Mouse (Mus musculus) forebrain, embryonic 12.5 days (tissue): Measurements from ENCODE around the gene Dnajb3. TPM values are rescaled to one million over a fixed set of nuclear protein-coding genes. Genes with fewer than 3 reads are reported as not detected.

ENCODE experiments used
- ATAC-seq: fragments of 200-750 bp; cut with Nextera tagmentation; 2 replicates; pipeline ENCODE4 v1.8.0; 2017; ENCODE audit warnings: moderate TSS enrichment; ENCODE audit not compliant: low FRiP score
- H3K27ac ChIP-seq: fragments of 300-500 bp; sonication (generic); 2 replicates; pipeline ENCODE4 v1.5.1; 2016; ENCODE audit warnings: mild to moderate bottlenecking
- H3K27me3 ChIP-seq: fragments of 300-500 bp; sonication (generic); 2 replicates; pipeline ENCODE4 v1.6.1; 2016; ENCODE audit warnings: mild to moderate bottlenecking
- H3K36me3 ChIP-seq: fragments of 300-500 bp; sonication (generic); replicated peaks from 2 replicates; pipeline ENCODE4 v1.6.1; 2016; ENCODE audit warnings: mild to moderate bottlenecking
- H3K4me1 ChIP-seq: fragments of 300-500 bp; sonication (generic); 2 replicates; pipeline ENCODE4 v1.6.1; 2016
- H3K4me2 ChIP-seq: fragments of 300-500 bp; sonication (generic); 2 replicates; pipeline ENCODE4 v1.6.1; 2016; ENCODE audit warnings: mild to moderate bottlenecking, moderate library complexity
- H3K4me3 ChIP-seq: fragments of 300-500 bp; sonication (generic); replicated peaks from 2 replicates; pipeline ENCODE4 v1.5.1; 2016; ENCODE audit warnings: mild to moderate bottlenecking
- H3K9ac ChIP-seq: fragments of 300-500 bp; sonication (generic); 2 replicates; pipeline ENCODE4 v1.6.1; 2016; ENCODE audit warnings: mild to moderate bottlenecking
- H3K9me3 ChIP-seq: fragments of 300-500 bp; sonication (generic); 2 replicates; pipeline ENCODE4 v1.6.1; 2016
- WGBS: fragments of 180-500 bp; shearing (Covaris S2); methylation state at CpG from one replicate; pipeline ENCODE4 v1.1.7; 2016; 5-methylcytosine and 5-hydroxymethylcytosine counted together
- polyA plus RNA-seq: library from polyadenylated mRNA; unstranded; fragments of >200 nt; fragmentation: Nextera tagmentation; extraction: Ambion mirVana; gene quantifications from 2 replicates; pipeline ENCODE4 v1.2.1, GENCODE M21; 2016

Dnajb3 gene
- polyA plus RNA-seq, 1 experiment from 2014 or later = 12.6 TPM

- no peaks in the 10 kb centered on the region for H3K27me3 ChIP-seq
- ATAC-seq = no peak
- no peak overlapping the region for H3K9ac ChIP-seq
- 77% methylated on average over 6 of the region's 6 CpGs for WGBS
- no peaks in the 10 kb centered on the region for H3K36me3 ChIP-seq
- peaks cover 93% of the 10 kb centered on the region for H3K9me3 ChIP-seq
- H3K4me3 ChIP-seq = no peak overlapping the region
- no peak overlapping the region for H3K4me2 ChIP-seq
- H3K27ac ChIP-seq = no peak overlapping the region
- H3K4me1 ChIP-seq = no peaks in the 10 kb centered on the region
Measured at GRCm38 (mm10) chr1:88238771-88239170, 33.2 kb upstream of the Dnajb3 start.

- 79% methylated on average over 5 of the region's 5 CpGs for WGBS
- no peak overlapping the region for H3K9ac ChIP-seq
- no peak overlapping the region for H3K27ac ChIP-seq
- ATAC-seq = no peak
- H3K4me2 ChIP-seq = no peak overlapping the region
- H3K4me3 ChIP-seq = no peak overlapping the region
- no peaks in the 10 kb centered on the region for H3K36me3 ChIP-seq
- no peaks in the 10 kb centered on the region for H3K4me1 ChIP-seq
- H3K9me3 ChIP-seq = peaks cover 96% of the 10 kb centered on the region
- no peaks in the 10 kb centered on the region for H3K27me3 ChIP-seq
Measured at GRCm38 (mm10) chr1:88237311-88237710, 31.7 kb upstream of the Dnajb3 start.

- no peak overlapping the region for H3K27ac ChIP-seq
- H3K27me3 ChIP-seq = no peaks in the 10 kb centered on the region
- peaks cover 97% of the 10 kb centered on the region for H3K9me3 ChIP-seq
- H3K4me1 ChIP-seq = no peaks in the 10 kb centered on the region
- 68% methylated on average over 4 of the region's 4 CpGs for WGBS
- no peak overlapping the region for H3K9ac ChIP-seq
- no peaks in the 10 kb centered on the region for H3K36me3 ChIP-seq
- H3K4me3 ChIP-seq = no peak overlapping the region
- no peak overlapping the region for H3K4me2 ChIP-seq
- no peak for ATAC-seq
Measured at GRCm38 (mm10) chr1:88235894-88236415, 30.4 kb upstream of the Dnajb3 start.

- Histone ChIP-seq H3K27ac (no peak overlapping the region), H3K9ac (no peak overlapping the region), H3K4me3 (no peak overlapping the region), H3K27me3 (no peaks in the 10 kb centered on the region), H3K9me3 (peaks cover 97% of the 10 kb centered on the region), H3K4me2 (no peak overlapping the region), H3K36me3 (no peaks in the 10 kb centered on the region), H3K4me1 (no peaks in the 10 kb centered on the region)
- ATAC-seq = no peak
- WGBS = 64% methylated on average over 11 of the region's 11 CpGs
Measured at GRCm38 (mm10) chr1:88235046-88235893, 29.7 kb upstream of the Dnajb3 start.

- H3K36me3 ChIP-seq = no peaks in the 10 kb centered on the region
- H3K4me3 ChIP-seq = no peak overlapping the region
- H3K4me1 ChIP-seq = no peaks in the 10 kb centered on the region
- ATAC-seq = no peak
- peaks cover 97% of the 10 kb centered on the region for H3K9me3 ChIP-seq
- no peak overlapping the region for H3K4me2 ChIP-seq
- no peak overlapping the region for H3K27ac ChIP-seq
- no peaks in the 10 kb centered on the region for H3K27me3 ChIP-seq
- 44% methylated on average over 5 of the region's 5 CpGs for WGBS
- no peak overlapping the region for H3K9ac ChIP-seq
Measured at GRCm38 (mm10) chr1:88234646-88235045, 29.1 kb upstream of the Dnajb3 start.

- 63% methylated on average over 4 of the region's 4 CpGs for WGBS
- Histone ChIP-seq H3K4me3 (no peak overlapping the region), H3K9ac (no peak overlapping the region), H3K27ac (no peak overlapping the region), H3K4me2 (no peak overlapping the region), H3K9me3 (peaks cover 97% of the 10 kb centered on the region), H3K27me3 (no peaks in the 10 kb centered on the region), H3K4me1 (no peaks in the 10 kb centered on the region), H3K36me3 (no peaks in the 10 kb centered on the region)
- ATAC-seq = no peak
Measured at GRCm38 (mm10) chr1:88234248-88234610, 28.6 kb upstream of the Dnajb3 start.

GRCm38 (mm10) chr1:88233421-88234247, 28.1 kb upstream of the Dnajb3 start:
- ATAC-seq = no peak
- Histone ChIP-seq H3K4me1 (no peaks in the 10 kb centered on the region), H3K4me3 (no peak overlapping the region), H3K9me3 (peaks cover 97% of the 10 kb centered on the region), H3K27me3 (no peaks in the 10 kb centered on the region), H3K27ac (no peak overlapping the region), H3K9ac (no peak overlapping the region), H3K4me2 (no peak overlapping the region), H3K36me3 (no peaks in the 10 kb centered on the region)
- WGBS = 67% methylated on average over 14 of the region's 14 CpGs

GRCm38 (mm10) chr1:88232664-88233380, 27.2 kb upstream of the Dnajb3 start:
- Histone ChIP-seq H3K36me3 (no peaks in the 10 kb centered on the region), H3K27ac (no peak overlapping the region), H3K4me1 (no peaks in the 10 kb centered on the region), H3K4me3 (no peak overlapping the region), H3K27me3 (no peaks in the 10 kb centered on the region), H3K9ac (no peak overlapping the region), H3K9me3 (peaks cover 97% of the 10 kb centered on the region), H3K4me2 (no peak overlapping the region)
- 58% methylated on average over 3 of the region's 3 CpGs for WGBS
- ATAC-seq = no peak

GRCm38 (mm10) chr1:88231803-88232499, 26.4 kb upstream of the Dnajb3 start:
- Histone ChIP-seq H3K9me3 (peaks cover 97% of the 10 kb centered on the region), H3K4me3 (no peak overlapping the region), H3K27ac (no peak overlapping the region), H3K36me3 (no peaks in the 10 kb centered on the region), H3K4me2 (no peak overlapping the region), H3K4me1 (no peaks in the 10 kb centered on the region), H3K9ac (no peak overlapping the region), H3K27me3 (no peaks in the 10 kb centered on the region)
- ATAC-seq = no peak
- WGBS = 69% methylated on average over 7 of the region's 7 CpGs

GRCm38 (mm10) chr1:88230981-88231802, 25.6 kb upstream of the Dnajb3 start:
- no peak for ATAC-seq
- no peaks in the 10 kb centered on the region for H3K4me1 ChIP-seq
- H3K9me3 ChIP-seq = peaks cover 100% of the 10 kb centered on the region
- 75% methylated on average over 6 of the region's 6 CpGs for WGBS
- no peak overlapping the region for H3K4me2 ChIP-seq
- no peak overlapping the region for H3K4me3 ChIP-seq
- no peak overlapping the region for H3K27ac ChIP-seq
- no peaks in the 10 kb centered on the region for H3K27me3 ChIP-seq
- H3K9ac ChIP-seq = no peak overlapping the region
- no peaks in the 10 kb centered on the region for H3K36me3 ChIP-seq

- Histone ChIP-seq H3K27me3 (no peaks in the 10 kb centered on the region), H3K4me3 (no peak overlapping the region), H3K4me2 (no peak overlapping the region), H3K9me3 (peaks cover 100% of the 10 kb centered on the region), H3K36me3 (no peaks in the 10 kb centered on the region), H3K27ac (no peak overlapping the region), H3K4me1 (no peaks in the 10 kb centered on the region), H3K9ac (no peak overlapping the region)
- no peak for ATAC-seq
- 74% methylated on average over 7 of the region's 7 CpGs for WGBS
Measured at GRCm38 (mm10) chr1:88230421-88230820, 24.8 kb upstream of the Dnajb3 start.
